Mouse (Mus musculus) midbrain, embryonic 10.5 days (tissue): ENCODE data around the gene Hmox1. TPM values are rescaled to one million over a fixed set of nuclear protein-coding genes. Genes with fewer than 3 reads are reported as not detected.

Experiments
- DNase-seq: peaks from one replicate; pipeline ENCODE4 v3.0.0-alpha.2; 2017; ENCODE audit warnings: low spot score
- H3K27ac ChIP-seq: fragments of 300-500 bp; sonication (generic); replicated peaks from 2 replicates; pipeline ENCODE4 v1.5.1; 2016; ENCODE audit warnings: mild to moderate bottlenecking
- H3K27me3 ChIP-seq: fragments of 300-500 bp; sonication (generic); 2 replicates; pipeline ENCODE4 v1.6.1; 2016; ENCODE audit warnings: low read depth, mild to moderate bottlenecking; ENCODE audit not compliant: poor library complexity, severe bottlenecking
- H3K36me3 ChIP-seq: fragments of 300-500 bp; sonication (generic); 2 replicates; pipeline ENCODE4 v1.6.1; 2016; ENCODE audit warnings: mild to moderate bottlenecking, moderate library complexity
- H3K4me1 ChIP-seq: fragments of 300-500 bp; sonication (generic); 2 replicates; pipeline ENCODE4 v1.6.1; 2016
- H3K4me3 ChIP-seq: fragments of 300-500 bp; sonication (generic); 2 replicates; pipeline ENCODE4 v1.5.1; 2016; ENCODE audit warnings: mild to moderate bottlenecking, moderate library complexity
- H3K9me3 ChIP-seq: fragments of 300-500 bp; sonication (generic); replicated peaks from 2 replicates; pipeline ENCODE4 v1.6.1; 2016; ENCODE audit warnings: mild to moderate bottlenecking
- WGBS: fragments of 180-500 bp; shearing (Covaris S2); methylation state at CpG from one replicate; pipeline ENCODE4 v1.1.7; 2016; 5-methylcytosine and 5-hydroxymethylcytosine counted together
- polyA plus RNA-seq: library from polyadenylated mRNA; unstranded; fragments of >200 nt; fragmentation: Nextera tagmentation; extraction: Ambion mirVana; gene quantifications from 2 replicates; pipeline ENCODE4 v1.2.1, GENCODE M21; 2016

Hmox1 gene
- 20.5 and 21.0 TPM in 2 replicates for polyA plus RNA-seq

DNA sequence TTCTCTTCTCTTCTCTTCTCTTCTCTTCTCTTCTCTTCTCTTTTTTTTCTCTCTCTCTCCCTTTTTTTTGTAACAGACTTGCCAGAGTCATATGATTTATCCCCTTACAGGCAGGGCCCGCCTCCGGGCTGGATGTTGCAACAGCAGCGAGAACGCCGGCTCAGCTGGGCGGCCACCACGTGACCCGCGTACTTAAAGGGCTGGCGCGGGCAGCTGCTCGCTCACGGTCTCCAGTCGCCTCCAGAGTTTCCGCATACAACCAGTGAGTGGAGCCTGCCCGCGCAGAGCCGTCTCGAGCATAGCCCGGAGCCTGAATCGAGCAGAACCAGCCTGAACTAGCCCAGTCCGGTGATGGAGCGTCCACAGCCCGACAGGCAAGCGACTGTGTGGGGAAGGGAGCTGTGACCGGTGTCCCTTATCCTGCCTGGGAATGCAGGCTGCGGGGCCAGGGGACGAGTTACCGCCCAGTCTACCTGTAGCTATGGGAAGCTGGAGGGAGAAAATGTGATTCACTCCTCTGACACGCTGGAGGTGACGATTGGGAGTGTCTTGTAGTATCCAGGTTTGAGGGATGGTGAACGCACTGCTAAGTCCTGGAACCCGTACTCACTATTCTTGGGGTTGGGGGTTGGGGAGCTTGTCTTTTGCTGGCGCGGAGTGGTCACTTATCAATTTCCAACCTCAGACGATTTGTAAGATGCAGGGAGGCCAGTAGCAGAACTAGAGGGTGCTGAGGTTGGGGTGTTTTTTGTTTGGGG, at the start of gene Hmox1:
Hmox1 (plus strand) TSS at position 223 of the 758 bp plus-strand sequence.
- WGBS, result under 1% methylated on average over 36 of the region's 36 CpGs
- DNase-seq, result peak; percentile 92
- H3K4me1 ChIP-seq, result peaks cover 27% of the 10 kb centered on the region
- peak within 1 kb of the TSS; percentile 78 for H3K4me3 ChIP-seq
- peaks cover 23% of the 10 kb centered on the region for H3K36me3 ChIP-seq
- peak within 1 kb of the TSS; percentile 84 for H3K27ac ChIP-seq
- H3K27me3 ChIP-seq, result peaks cover 9% of the 10 kb centered on the region; the same call in 1 of the 2 replicates
- H3K9me3 ChIP-seq, result no peaks in the 10 kb centered on the region

DNA sequence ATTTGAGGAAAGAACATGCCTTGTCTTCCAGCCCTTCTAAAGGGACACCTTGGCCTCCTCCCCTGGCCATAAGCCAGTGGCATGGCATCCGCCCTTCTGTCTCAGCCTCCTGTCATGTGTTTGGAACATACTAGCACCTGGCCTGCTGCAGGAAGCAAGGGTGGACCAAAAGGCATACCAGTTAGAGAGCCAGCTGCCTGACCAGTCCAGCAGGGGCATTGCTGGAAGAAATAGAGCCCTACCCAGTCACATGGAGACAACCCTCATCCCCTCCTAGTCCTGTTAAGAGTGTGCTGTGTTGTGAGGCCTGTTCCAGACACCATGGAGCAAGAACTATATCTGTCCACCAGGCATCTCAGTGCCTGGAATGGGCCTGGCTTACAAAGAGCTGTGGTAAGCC, 47.1 kb upstream of the Hmox1 start:
- H3K9me3 ChIP-seq, result no peaks in the 10 kb centered on the region
- no peaks in the 10 kb centered on the region for H3K27me3 ChIP-seq
- 96% methylated on average over 1 of the region's 1 CpGs for WGBS
- H3K4me1 ChIP-seq, result no peaks in the 10 kb centered on the region
- no peak overlapping the region for H3K4me3 ChIP-seq
- H3K27ac ChIP-seq, result no peak overlapping the region
- no peaks in the 10 kb centered on the region for H3K36me3 ChIP-seq
- DNase-seq, result no peak

DNA sequence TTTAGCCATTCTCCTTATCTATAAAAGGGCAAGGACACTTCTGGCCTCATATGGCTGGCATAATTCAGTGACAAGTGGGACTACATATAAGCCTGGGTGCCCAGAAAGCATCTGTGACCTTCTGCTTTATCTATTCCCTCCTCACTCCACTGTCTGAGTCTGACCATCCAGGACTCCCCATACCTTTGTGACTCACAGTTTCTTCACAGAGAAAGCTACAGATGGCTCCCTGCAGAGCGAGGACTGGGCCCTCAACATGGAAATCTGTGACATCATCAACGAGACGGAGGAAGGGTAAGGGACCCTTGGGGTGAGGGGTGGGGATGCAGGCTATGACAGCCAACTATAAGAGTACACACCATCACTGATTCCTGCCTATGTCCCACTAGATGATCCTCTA, 45.6 kb upstream of the Hmox1 start:
- no peaks in the 10 kb centered on the region for H3K4me1 ChIP-seq
- H3K36me3 ChIP-seq, result 0 out of 2 replicates have a peak, but pooled peaks cover 3% of the 10 kb centered on the region
- no peak overlapping the region for H3K27ac ChIP-seq
- H3K27me3 ChIP-seq, result no peaks in the 10 kb centered on the region
- H3K4me3 ChIP-seq, result no peak overlapping the region
- no peak for DNase-seq
- no peaks in the 10 kb centered on the region for H3K9me3 ChIP-seq
- 90% methylated on average over 3 of the region's 3 CpGs for WGBS

DNA sequence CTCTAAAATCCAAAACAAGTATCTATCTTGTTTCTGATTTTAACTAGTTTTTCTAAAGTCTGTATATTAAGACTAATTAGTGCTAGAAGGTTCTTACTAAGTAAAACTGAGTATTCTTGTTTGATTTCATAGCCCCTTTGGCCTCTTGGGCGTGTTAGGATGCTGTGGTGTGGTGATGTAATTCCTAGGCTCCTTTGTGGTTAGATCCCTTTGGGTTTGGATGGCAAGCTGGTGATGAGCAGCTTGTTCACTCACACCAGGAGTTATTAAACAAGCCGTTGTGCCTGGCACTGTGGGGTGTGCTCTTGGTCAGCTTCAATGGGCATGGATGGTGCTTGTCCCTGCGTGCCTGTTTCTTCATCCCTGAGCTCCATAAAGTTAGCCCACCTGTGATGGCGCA, 40.1 kb upstream of the Hmox1 start:
- 93% methylated on average over 4 of the region's 4 CpGs for WGBS
- H3K4me3 ChIP-seq, result no peak overlapping the region
- H3K9me3 ChIP-seq, result no peaks in the 10 kb centered on the region
- H3K36me3 ChIP-seq, result peaks cover 20% of the 10 kb centered on the region
- no peaks in the 10 kb centered on the region for H3K27me3 ChIP-seq
- no peak overlapping the region for H3K27ac ChIP-seq
- no peak for DNase-seq
- no peaks in the 10 kb centered on the region for H3K4me1 ChIP-seq

DNA sequence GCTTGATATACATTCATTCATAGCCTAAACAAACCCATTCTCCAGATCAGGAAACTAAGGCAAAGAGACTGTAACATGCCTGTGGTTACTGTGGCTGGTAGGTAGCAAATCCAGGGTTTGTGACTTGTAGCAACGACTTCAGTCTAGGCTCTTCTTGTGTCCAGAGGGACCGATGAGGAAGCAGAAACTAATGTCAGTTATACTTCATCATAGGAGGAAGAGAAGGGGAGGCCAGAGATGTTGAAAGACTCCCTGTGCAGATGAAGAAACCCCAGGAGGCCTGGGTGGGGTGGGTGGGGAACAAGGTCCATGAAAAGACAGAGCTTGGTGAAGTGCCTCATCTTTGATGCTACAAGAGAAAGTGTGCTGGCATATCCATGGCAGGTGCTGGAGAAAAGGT, 37.7 kb upstream of the Hmox1 start:
- H3K27me3 ChIP-seq, result no peaks in the 10 kb centered on the region
- H3K9me3 ChIP-seq, result no peaks in the 10 kb centered on the region
- H3K27ac ChIP-seq, result no peak overlapping the region
- DNase-seq, result no peak
- 83% methylated on average over 2 of the region's 2 CpGs for WGBS
- H3K4me1 ChIP-seq, result no peaks in the 10 kb centered on the region
- peaks cover 27% of the 10 kb centered on the region for H3K36me3 ChIP-seq
- H3K4me3 ChIP-seq, result no peak overlapping the region

DNA sequence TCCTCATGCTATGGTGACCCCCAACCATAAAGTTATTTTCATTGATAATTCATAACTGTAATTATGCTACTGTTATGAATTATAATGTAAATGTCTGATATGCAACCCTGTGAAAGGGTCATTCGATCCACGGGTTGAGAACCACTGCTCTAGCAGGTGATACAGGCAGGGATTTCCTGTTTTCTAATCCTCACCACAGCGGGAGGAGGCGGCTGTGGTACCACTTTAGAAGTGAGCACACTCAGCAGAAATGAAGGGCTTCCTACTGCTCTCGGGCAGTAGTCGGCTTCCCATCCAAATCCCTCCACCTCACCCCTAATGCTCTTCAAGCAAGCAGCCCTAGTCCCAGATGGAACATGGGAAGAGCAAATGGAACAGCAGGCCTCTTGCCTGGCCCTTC, 33.4 kb upstream of the Hmox1 start:
- Histone ChIP-seq H3K27me3 (no peaks in the 10 kb centered on the region), H3K36me3 (peaks cover 38% of the 10 kb centered on the region), H3K4me3 (no peak overlapping the region), H3K4me1 (no peaks in the 10 kb centered on the region), H3K27ac (no peak overlapping the region), H3K9me3 (no peaks in the 10 kb centered on the region)
- WGBS, result 82% methylated on average over 6 of the region's 6 CpGs
- DNase-seq, result no peak

DNA sequence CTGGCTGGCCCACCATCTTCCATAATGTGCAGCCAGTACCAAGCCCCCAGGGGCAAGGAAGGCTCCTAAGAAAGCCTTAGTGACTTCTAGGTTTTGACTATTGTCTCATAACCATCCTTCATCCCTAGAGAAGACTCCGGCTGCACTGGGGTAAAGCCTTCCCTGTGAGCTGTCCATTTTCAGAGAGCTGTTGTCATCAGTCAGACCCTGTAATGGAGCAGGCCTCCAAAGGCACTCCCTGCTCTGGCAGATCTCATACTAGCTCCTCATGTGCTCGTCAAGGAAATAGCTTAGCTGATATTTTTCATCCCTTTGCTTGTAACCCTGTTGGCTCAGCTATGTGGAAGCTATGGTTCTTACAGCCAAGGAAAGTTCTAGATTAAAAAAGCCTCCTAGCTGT, 32.6 kb upstream of the Hmox1 start:
- Histone ChIP-seq H3K4me3 (no peak overlapping the region), H3K4me1 (no peaks in the 10 kb centered on the region), H3K27ac (no peak overlapping the region), H3K27me3 (no peaks in the 10 kb centered on the region), H3K9me3 (no peaks in the 10 kb centered on the region), H3K36me3 (peaks cover 44% of the 10 kb centered on the region)
- no peak for DNase-seq
- WGBS, result 89% methylated on average over 2 of the region's 2 CpGs

DNA sequence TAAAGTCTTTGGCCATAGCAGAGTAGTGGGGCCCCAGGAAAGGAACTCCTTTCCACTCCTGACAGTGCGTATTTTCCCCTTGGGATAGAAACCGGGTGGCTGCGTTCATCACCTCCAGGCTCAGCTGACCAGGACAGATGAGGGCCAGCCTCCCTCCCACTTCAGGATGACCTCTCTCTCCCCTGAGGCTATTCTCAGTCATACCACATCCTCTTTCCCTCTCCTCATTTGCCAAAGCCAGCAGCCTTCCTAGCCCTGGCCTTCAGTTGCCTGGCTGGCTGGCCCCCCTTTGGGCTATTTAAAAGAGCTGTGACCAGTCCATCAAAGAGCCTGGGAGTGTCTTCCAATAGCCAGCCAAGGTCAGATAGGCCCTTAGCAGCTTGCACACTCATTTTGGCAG, 30.1 kb upstream of the Hmox1 start:
- Histone ChIP-seq H3K4me1 (no peaks in the 10 kb centered on the region), H3K27ac (no peak overlapping the region), H3K9me3 (no peaks in the 10 kb centered on the region), H3K27me3 (no peaks in the 10 kb centered on the region), H3K4me3 (no peak overlapping the region), H3K36me3 (peaks cover 37% of the 10 kb centered on the region)
- DNase-seq, result no peak
- WGBS, result 82% methylated on average over 3 of the region's 3 CpGs

DNA sequence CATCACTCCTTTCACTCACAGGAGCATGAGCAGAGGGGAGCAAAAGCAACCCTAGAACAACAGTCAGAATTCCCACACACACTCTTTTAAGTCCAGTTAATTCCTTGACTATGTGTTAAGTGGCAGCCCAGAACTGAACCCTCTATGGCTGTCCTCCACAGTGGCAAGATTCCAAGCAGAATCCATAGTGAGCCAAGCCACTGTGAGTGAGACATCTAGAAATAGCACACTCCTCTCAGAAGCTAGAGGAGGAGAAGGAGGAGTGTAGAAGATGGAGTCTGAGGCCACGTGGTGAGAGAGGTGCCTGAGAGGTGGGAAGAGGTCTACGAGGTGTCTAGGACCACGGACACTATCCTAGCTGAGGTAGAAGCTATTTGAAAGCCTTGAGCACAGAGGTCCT, 28.6 kb upstream of the Hmox1 start:
- 86% methylated on average over 3 of the region's 3 CpGs for WGBS
- Histone ChIP-seq H3K36me3 (peaks cover 29% of the 10 kb centered on the region), H3K4me1 (no peaks in the 10 kb centered on the region), H3K4me3 (no peak overlapping the region), H3K9me3 (no peaks in the 10 kb centered on the region), H3K27me3 (no peaks in the 10 kb centered on the region), H3K27ac (no peak overlapping the region)
- DNase-seq, result no peak

DNA sequence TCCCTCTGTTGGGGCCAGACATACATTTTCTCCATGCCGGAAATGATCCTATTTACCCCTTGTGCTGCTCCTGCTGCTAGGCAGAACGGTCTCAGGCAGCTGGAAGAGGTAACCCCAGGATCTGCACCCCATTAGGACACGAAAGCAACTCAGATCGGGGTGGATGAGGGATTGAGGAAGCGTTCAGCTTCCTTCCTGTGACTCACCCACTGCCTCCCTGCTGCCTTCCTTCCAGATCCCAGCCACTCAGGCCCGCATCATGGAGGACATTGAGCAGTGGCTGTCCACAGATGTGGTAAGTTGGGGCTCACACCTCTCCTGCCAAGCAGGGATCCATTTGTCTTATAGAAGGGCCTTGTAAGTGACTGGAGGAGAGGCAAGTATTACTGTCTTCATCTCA, 26.1 kb upstream of the Hmox1 start:
- no peak for DNase-seq
- peaks cover 29% of the 10 kb centered on the region for H3K36me3 ChIP-seq
- H3K27ac ChIP-seq, result no peak overlapping the region
- no peaks in the 10 kb centered on the region for H3K27me3 ChIP-seq
- H3K9me3 ChIP-seq, result no peaks in the 10 kb centered on the region
- WGBS, result 86% methylated on average over 6 of the region's 6 CpGs
- H3K4me1 ChIP-seq, result no peaks in the 10 kb centered on the region
- H3K4me3 ChIP-seq, result no peak overlapping the region

DNA sequence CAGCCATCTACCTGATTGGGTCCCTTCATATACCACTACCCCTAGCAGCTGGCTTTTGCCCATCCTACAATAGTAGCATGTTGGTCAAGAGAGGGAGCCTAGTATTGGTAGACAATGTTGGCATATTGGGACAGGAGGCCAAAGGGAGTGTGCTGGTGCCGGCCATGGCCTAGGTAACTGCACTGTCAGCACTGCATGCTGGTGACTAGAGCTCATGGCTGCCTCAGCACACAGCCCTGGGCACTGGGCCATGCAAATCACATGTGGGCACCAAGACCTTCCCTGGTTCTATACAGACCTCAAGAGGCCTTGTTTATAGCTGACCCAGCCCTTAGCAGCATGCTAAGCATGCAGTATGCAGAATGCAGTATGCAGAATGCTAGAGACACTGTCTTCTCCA, 23.1 kb upstream of the Hmox1 start:
- no peak for DNase-seq
- H3K4me3 ChIP-seq, result no peak overlapping the region
- 94% methylated on average over 1 of the region's 1 CpGs for WGBS
- H3K36me3 ChIP-seq, result peaks cover 13% of the 10 kb centered on the region
- no peaks in the 10 kb centered on the region for H3K4me1 ChIP-seq
- H3K27ac ChIP-seq, result no peak overlapping the region
- no peaks in the 10 kb centered on the region for H3K9me3 ChIP-seq
- H3K27me3 ChIP-seq, result no peaks in the 10 kb centered on the region

DNA sequence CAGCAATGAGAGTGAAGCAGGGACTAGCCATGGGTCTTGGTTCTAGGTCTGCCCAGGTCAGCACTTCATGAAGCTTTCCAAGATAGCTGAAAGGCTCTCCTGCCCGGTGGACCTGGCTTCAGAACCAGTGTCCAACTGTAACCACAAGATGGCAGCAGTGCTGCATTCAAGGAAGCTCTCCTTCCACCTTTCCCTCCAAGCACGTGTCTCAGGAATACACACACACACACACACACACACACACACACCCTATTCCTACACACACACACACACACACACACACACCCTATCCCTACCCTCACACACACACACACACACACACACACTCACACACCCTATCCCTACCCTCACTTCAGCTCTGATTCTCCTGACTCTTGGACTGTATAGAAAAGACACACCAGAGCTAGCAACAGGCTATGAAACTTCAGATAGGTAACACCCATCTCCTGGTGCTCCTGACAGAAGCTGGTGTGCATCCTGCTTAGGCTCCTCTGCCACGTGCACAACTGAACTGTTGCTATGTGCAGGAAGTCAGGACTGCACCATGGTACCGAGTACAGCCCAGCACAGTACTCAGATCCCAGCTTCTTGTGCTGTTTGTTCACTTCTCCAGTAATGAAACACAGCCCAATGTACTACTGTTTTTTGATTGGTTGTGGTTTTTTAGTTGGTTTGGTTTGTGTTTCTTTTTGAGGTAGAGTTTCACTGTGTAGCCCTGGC, 21.6 kb upstream of the Hmox1 start:
- Histone ChIP-seq H3K4me1 (no peaks in the 10 kb centered on the region), H3K27ac (no peak overlapping the region)

DNA sequence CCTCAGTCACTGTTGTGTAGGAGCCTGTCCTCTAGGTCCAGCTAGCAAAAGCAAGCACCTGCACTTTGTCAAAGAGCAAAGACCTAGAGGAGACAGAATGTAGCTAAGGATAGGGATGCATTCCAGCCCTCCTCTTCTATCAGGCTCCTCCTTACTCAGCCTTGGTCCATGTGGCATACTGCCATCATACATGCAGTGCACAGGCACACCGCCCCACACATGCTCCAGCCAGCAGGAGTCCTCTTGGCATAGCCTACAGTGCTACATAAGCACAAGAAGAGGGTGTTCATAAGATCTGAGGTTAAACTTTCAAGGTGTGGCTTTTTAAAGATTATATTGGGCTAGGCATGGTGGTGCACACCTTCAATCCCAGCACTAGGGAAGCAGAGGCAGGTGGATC, 18.5 kb upstream of the Hmox1 start:
- Histone ChIP-seq H3K4me3 (no peak overlapping the region), H3K4me1 (no peaks in the 10 kb centered on the region), H3K27ac (no peak overlapping the region), H3K27me3 (no peaks in the 10 kb centered on the region), H3K36me3 (no peaks in the 10 kb centered on the region), H3K9me3 (no peaks in the 10 kb centered on the region)
- no peak for DNase-seq
- WGBS, result 88% methylated on average over 1 of the region's 1 CpGs

More for the DNA sequence above, 21.6 kb upstream of the Hmox1 start:
- peak; percentile 80 for DNase-seq
- 28% methylated on average over 4 of the region's 4 CpGs for WGBS
- 0 out of 2 replicates have a peak, but pooled peaks cover 9% of the 10 kb centered on the region for H3K36me3 ChIP-seq
- no peaks in the 10 kb centered on the region for H3K27me3 ChIP-seq
- H3K9me3 ChIP-seq, result no peaks in the 10 kb centered on the region
- H3K4me3 ChIP-seq, result no peak overlapping the region
